Mouse (Mus musculus): ENCODE results near the gene Ccs.

GRCm38 (mm10) chr19:4813015-4813414 lies 26.1 kb downstream of the Ccs start:
- no peak for TF ChIP-seq POLR2A (IDR thresholded peaks at IDR 0.05; ENCODE audit: control insufficient read depth, low read depth, low read length)
- peak; percentile 55; the same call in 1 of the 2 replicates for TF ChIP-seq CTCF (IDR thresholded peaks at IDR 0.05; ENCODE audit: control insufficient read depth, insufficient read depth, insufficient replicate concordance, low read depth, low read length)
